Mouse (Mus musculus) G1E (cell line): ENCODE data around the gene Vezt.

Experiments used
- CTCF ChIP-seq: IDR thresholded peaks from 2 replicates; pipeline ENCODE4 v1.5.1; 2012; ENCODE audit warnings: low read depth, low read length, inconsistent platforms, mixed read lengths
- GATA1 ChIP-seq: IDR thresholded peaks from 2 replicates; pipeline ENCODE4 v1.6.1; 2012; ENCODE audit warnings: borderline replicate concordance, low read length, inconsistent platforms, mixed read lengths
- GATA2 ChIP-seq: IDR thresholded peaks from 2 replicates; pipeline ENCODE4 v1.6.1; 2012; ENCODE audit warnings: low read depth, low read length, inconsistent platforms, borderline replicate concordance
- POLR2AphosphoS5 ChIP-seq: IDR thresholded peaks from 2 replicates; pipeline ENCODE4 v1.6.1; 2012; ENCODE audit warnings: low read depth, low read length, inconsistent platforms; ENCODE audit not compliant: insufficient replicate concordance
- TAL1 ChIP-seq: conservative IDR thresholded peaks from 2 replicates; pipeline ENCODE4 v1.6.1; 2012; ENCODE audit warnings: low read depth, low read length, inconsistent platforms, mixed read lengths

GRCm38 (mm10) chr10:93892551-93892950 is 143.1 kb downstream of the Vezt start:
- TF ChIP-seq CTCF: no peak
- TF ChIP-seq TAL1: no peak
- no peak for TF ChIP-seq GATA1
- TF ChIP-seq POLR2AphosphoS5: no peak
- TF ChIP-seq GATA2: no peak
